Mouse (Mus musculus): Measurements from ENCODE around the gene Tmem182. TPM values are rescaled to one million over a fixed set of nuclear protein-coding genes. Genes with fewer than 3 reads are reported as not detected.

Gene Tmem182
- polyA plus RNA-seq, 1 experiment from 2014 or later: not detected

DNA sequence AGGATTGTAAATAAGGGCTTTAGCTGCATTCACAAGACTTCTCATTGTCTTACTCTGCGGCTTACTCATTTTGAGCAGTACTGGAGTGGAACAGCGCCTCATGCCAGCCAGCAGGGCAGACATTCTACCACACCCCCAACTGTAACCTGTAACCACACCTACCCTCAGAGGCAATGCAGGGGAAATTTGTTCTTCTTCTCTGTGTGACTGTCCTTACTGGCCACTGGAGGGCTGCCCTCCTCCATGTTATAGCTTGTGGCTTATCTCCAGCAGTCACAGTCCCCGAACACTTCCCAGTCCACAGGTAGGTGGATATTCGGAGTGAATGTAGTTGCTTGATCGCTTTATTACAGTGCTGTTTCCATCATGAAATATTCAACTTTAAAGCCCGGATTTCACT is 59.6 kb downstream of the Tmem182 start:
- Histone ChIP-seq H3K4me3 (ENCODE audit: low read depth, low read length) (no peak overlapping the region), H3K9ac (ENCODE audit: low read length) (no peak overlapping the region), H3K4me1 (replicated peaks; ENCODE audit: control insufficient read depth, insufficient read depth, low read length) (no peaks in the 10 kb centered on the region), H3K36me3 (ENCODE audit: control insufficient read depth, insufficient read depth, low read length) (no peaks in the 10 kb centered on the region), H3K27me3 (ENCODE audit: control insufficient read depth, insufficient read depth, low read length) (no peaks in the 10 kb centered on the region), H3K9me3 (ENCODE audit: control insufficient read depth, low read length) (no peaks in the 10 kb centered on the region), H3K27ac (ENCODE audit: low read depth, low read length) (no peak overlapping the region), H3K4me2 (ENCODE audit: low read depth, low read length, severe bottlenecking) (no peak overlapping the region)
- ATAC-seq (replicated peaks; ENCODE audit: low FRiP score): no peak
- 79% methylated on average over 6 of the region's 6 CpGs for WGBS
- DNase-seq (ENCODE audit: low spot score): no peak

DNA sequence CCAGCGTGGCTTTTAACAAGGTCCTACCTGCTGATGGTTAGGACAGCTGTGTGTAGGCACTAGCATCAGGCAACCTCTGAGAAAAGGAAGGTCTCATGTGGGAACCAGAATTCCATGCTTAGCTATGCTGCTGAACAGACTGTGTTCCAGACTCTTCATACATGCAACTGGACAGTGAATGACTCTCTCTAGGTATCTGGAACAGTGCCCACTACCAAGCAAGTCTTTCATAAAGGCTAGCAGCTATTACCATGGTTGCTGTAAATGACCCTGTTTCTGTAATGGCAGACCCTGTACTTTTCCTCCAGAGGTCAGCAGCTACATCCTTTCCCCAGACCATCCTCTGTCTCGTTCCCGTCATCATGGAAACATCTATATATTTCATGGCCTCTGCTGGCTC is 61.7 kb downstream of the Tmem182 start:
- Histone ChIP-seq H3K27me3 (ENCODE audit: control insufficient read depth, insufficient read depth, low read length) (no peaks in the 10 kb centered on the region), H3K4me3 (ENCODE audit: low read depth, low read length) (no peak overlapping the region), H3K9me3 (ENCODE audit: control insufficient read depth, low read length) (no peaks in the 10 kb centered on the region), H3K36me3 (ENCODE audit: control insufficient read depth, insufficient read depth, low read length) (no peaks in the 10 kb centered on the region), H3K4me1 (replicated peaks; ENCODE audit: control insufficient read depth, insufficient read depth, low read length) (no peaks in the 10 kb centered on the region), H3K9ac (ENCODE audit: low read length) (no peak overlapping the region), H3K4me2 (ENCODE audit: low read depth, low read length, severe bottlenecking) (no peak overlapping the region), H3K27ac (ENCODE audit: low read depth, low read length) (no peak overlapping the region)
- 86% methylated on average over 3 of the region's 3 CpGs for WGBS
- ATAC-seq (replicated peaks; ENCODE audit: low FRiP score) (no peak), DNase-seq (ENCODE audit: low spot score) (no peak)

- H3K36me3 ChIP-seq (ENCODE audit: control insufficient read depth, insufficient read depth, low read length): no peaks in the 10 kb centered on the region
- DNase-seq (ENCODE audit: low spot score) (no peak), ATAC-seq (replicated peaks; ENCODE audit: low FRiP score) (no peak)
- no peak overlapping the region for H3K4me2 ChIP-seq (ENCODE audit: low read depth, low read length, severe bottlenecking)
- 85% methylated on average over 2 of the region's 2 CpGs for WGBS
- no peaks in the 10 kb centered on the region for H3K27me3 ChIP-seq (ENCODE audit: control insufficient read depth, insufficient read depth, low read length)
- no peak overlapping the region for H3K27ac ChIP-seq (ENCODE audit: low read depth, low read length)
- no peak overlapping the region for H3K4me3 ChIP-seq (ENCODE audit: low read depth, low read length)
- no peak overlapping the region for H3K9ac ChIP-seq (ENCODE audit: low read length)
- H3K9me3 ChIP-seq (ENCODE audit: control insufficient read depth, low read length): no peaks in the 10 kb centered on the region
- H3K4me1 ChIP-seq (replicated peaks; ENCODE audit: control insufficient read depth, insufficient read depth, low read length): no peaks in the 10 kb centered on the region
Observed at GRCm38 (mm10) chr1:40867651-40868050, 62.2 kb downstream of the Tmem182 start.

DNA sequence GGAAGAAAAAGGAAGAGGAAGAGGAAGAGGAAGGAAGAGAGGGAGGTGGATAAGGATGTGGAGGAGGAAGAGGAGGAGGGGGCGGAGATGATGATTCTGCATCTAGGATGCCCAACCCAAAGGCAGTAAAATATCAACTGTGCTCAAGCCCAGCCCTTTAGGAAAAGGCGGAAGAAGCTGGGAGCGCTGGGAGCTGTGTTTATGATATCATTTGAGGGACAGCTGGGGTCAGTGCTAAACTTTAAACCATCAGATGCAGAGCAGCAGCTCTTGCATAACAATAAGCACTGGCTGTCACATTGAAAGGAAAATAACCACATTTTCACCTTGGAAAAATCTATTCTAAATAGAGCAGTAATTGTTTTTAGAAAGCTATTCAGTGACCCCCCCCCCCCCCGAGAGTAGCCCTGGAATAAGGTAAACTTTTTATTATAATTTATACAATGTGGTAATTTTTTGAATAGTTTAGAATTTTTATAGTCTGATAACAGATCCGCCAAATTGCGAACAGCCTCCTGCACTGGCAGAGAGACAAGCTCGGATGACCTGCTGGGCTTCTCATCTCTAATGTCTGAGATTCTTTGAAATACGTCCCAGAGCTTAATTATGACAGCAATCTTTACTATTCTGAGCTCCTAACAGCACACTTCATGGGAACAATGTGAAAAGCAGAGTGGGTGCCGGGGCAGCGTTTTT is 68.5 kb downstream of the Tmem182 start:
- ATAC-seq (replicated peaks; ENCODE audit: low FRiP score) (no peak), DNase-seq (ENCODE audit: low spot score) (no peak)
- no peak overlapping the region for H3K4me2 ChIP-seq (ENCODE audit: low read depth, low read length, severe bottlenecking)
- H3K27ac ChIP-seq (ENCODE audit: low read depth, low read length): no peak overlapping the region
- no peaks in the 10 kb centered on the region for H3K4me1 ChIP-seq (replicated peaks; ENCODE audit: control insufficient read depth, insufficient read depth, low read length)
- H3K36me3 ChIP-seq (ENCODE audit: control insufficient read depth, insufficient read depth, low read length): no peaks in the 10 kb centered on the region
- H3K4me3 ChIP-seq (ENCODE audit: low read depth, low read length): no peak overlapping the region
- no peaks in the 10 kb centered on the region for H3K9me3 ChIP-seq (ENCODE audit: control insufficient read depth, low read length)
- H3K27me3 ChIP-seq (ENCODE audit: control insufficient read depth, insufficient read depth, low read length): no peaks in the 10 kb centered on the region
- WGBS: 71% methylated on average over 10 of the region's 10 CpGs
- H3K9ac ChIP-seq (ENCODE audit: low read length): no peak overlapping the region

DNA sequence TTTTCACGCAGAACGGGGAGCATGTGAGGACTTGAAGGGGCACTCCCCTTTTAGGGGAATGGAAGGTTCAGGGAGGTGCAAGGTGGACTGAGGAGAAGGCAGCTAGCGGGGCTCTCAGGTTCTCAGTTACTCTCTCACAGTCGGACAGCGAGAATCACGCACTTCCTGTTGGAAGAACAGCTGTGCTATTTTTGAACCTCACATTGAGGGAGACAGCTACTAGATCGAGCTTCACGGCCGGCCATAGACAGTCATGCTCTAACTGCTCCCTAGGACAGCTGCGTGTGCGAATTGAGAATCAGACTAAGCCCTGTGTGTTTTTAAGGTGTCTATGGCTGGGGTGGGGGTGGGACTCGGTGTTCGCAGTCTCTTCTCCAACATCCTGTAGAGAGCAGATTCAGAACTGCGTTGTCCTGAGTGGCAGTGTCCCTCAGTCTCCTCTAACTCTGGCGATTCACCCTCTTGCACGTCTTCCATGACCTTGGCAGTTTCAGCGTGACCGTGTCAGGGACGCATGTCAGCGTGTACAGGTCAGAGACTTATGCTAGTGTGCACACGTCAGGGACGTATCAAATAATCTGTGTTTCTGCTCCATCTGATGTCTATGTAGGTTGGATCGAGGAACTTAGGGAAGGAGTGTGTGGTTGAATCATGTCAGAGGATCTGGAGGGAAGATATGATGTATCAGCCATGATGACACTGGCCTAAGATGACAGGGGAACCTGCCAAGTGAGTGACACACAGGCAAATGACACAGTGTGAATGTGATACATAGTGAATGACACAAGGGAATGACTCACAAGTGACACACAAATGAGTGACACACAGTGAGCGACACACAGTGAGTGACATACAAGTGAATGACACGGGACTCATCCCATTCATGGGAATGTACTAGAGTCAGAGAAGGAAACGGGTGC is 69.3 kb downstream of the Tmem182 start:
- H3K4me1 ChIP-seq (replicated peaks; ENCODE audit: control insufficient read depth, insufficient read depth, low read length): no peaks in the 10 kb centered on the region
- ATAC-seq (replicated peaks; ENCODE audit: low FRiP score): no peak
- 87% methylated on average over 26 of the region's 26 CpGs for WGBS
- no peak overlapping the region for H3K4me3 ChIP-seq (ENCODE audit: low read depth, low read length)
- no peak overlapping the region for H3K9ac ChIP-seq (ENCODE audit: low read length)
- no peaks in the 10 kb centered on the region for H3K27me3 ChIP-seq (ENCODE audit: control insufficient read depth, insufficient read depth, low read length)
- DNase-seq (ENCODE audit: low spot score): no peak
- H3K36me3 ChIP-seq (ENCODE audit: control insufficient read depth, insufficient read depth, low read length): no peaks in the 10 kb centered on the region
- no peaks in the 10 kb centered on the region for H3K9me3 ChIP-seq (ENCODE audit: control insufficient read depth, low read length)
- H3K4me2 ChIP-seq (ENCODE audit: low read depth, low read length, severe bottlenecking): no peak overlapping the region
- H3K27ac ChIP-seq (ENCODE audit: low read depth, low read length): no peak overlapping the region

DNA sequence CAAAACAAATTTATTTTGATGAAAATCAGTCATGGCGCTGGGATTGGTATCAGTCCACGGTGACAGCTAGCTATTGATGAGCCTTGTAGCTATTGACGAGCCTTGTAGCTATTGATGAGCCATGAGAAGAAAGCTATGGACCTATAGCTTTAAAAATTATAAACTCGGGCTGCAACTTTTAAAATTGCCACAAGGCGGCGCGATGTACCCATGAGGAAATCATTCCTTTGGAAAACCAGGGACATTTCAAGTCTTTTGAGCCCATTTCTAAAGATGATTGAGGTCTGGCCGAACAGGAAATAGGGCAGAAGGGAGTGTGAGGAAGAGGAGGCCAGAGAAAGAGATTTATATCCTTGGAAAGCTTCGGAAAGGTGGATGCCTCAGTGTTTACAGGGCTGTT is 73.7 kb downstream of the Tmem182 start:
- DNase-seq (ENCODE audit: low spot score): peak; percentile 75
- ATAC-seq (replicated peaks; ENCODE audit: low FRiP score): no peak
- no peaks in the 10 kb centered on the region for H3K27me3 ChIP-seq (ENCODE audit: control insufficient read depth, insufficient read depth, low read length)
- H3K4me1 ChIP-seq (replicated peaks; ENCODE audit: control insufficient read depth, insufficient read depth, low read length): no peaks in the 10 kb centered on the region
- H3K27ac ChIP-seq (ENCODE audit: low read depth, low read length): no peak overlapping the region
- no peak overlapping the region for H3K4me2 ChIP-seq (ENCODE audit: low read depth, low read length, severe bottlenecking)
- H3K9ac ChIP-seq (ENCODE audit: low read length): peak overlapping the region; percentile 27; the same call in 1 of the 2 replicates
- H3K36me3 ChIP-seq (ENCODE audit: control insufficient read depth, insufficient read depth, low read length): no peaks in the 10 kb centered on the region
- WGBS: 16% methylated on average over 9 of the region's 9 CpGs
- H3K9me3 ChIP-seq (ENCODE audit: control insufficient read depth, low read length): no peaks in the 10 kb centered on the region
- no peak overlapping the region for H3K4me3 ChIP-seq (ENCODE audit: low read depth, low read length)

- DNase-seq (ENCODE audit: low spot score) (no peak), ATAC-seq (replicated peaks; ENCODE audit: low FRiP score) (no peak)
- Histone ChIP-seq H3K4me1 (replicated peaks; ENCODE audit: control insufficient read depth, insufficient read depth, low read length) (no peaks in the 10 kb centered on the region), H3K9ac (ENCODE audit: low read length) (peak overlapping the region; percentile 27; the same call in 1 of the 2 replicates), H3K4me2 (ENCODE audit: low read depth, low read length, severe bottlenecking) (no peak overlapping the region), H3K27ac (ENCODE audit: low read depth, low read length) (no peak overlapping the region), H3K27me3 (ENCODE audit: control insufficient read depth, insufficient read depth, low read length) (no peaks in the 10 kb centered on the region), H3K4me3 (ENCODE audit: low read depth, low read length) (no peak overlapping the region), H3K36me3 (ENCODE audit: control insufficient read depth, insufficient read depth, low read length) (no peaks in the 10 kb centered on the region), H3K9me3 (ENCODE audit: control insufficient read depth, low read length) (no peaks in the 10 kb centered on the region)
- 76% methylated on average over 6 of the region's 6 CpGs for WGBS
Observed at GRCm38 (mm10) chr1:40879526-40879925, 74.1 kb downstream of the Tmem182 start.

- H3K9ac ChIP-seq (ENCODE audit: low read length): no peak overlapping the region
- no peaks in the 10 kb centered on the region for H3K9me3 ChIP-seq (ENCODE audit: control insufficient read depth, low read length)
- H3K36me3 ChIP-seq (ENCODE audit: control insufficient read depth, insufficient read depth, low read length): no peaks in the 10 kb centered on the region
- H3K4me3 ChIP-seq (ENCODE audit: low read depth, low read length): no peak overlapping the region
- H3K4me2 ChIP-seq (ENCODE audit: low read depth, low read length, severe bottlenecking): no peak overlapping the region
- H3K27me3 ChIP-seq (ENCODE audit: control insufficient read depth, insufficient read depth, low read length): no peaks in the 10 kb centered on the region
- DNase-seq (ENCODE audit: low spot score) (no peak), ATAC-seq (replicated peaks; ENCODE audit: low FRiP score) (no peak)
- no peaks in the 10 kb centered on the region for H3K4me1 ChIP-seq (replicated peaks; ENCODE audit: control insufficient read depth, insufficient read depth, low read length)
- H3K27ac ChIP-seq (ENCODE audit: low read depth, low read length): no peak overlapping the region
- 56% methylated on average over 2 of the region's 2 CpGs for WGBS
Observed at GRCm38 (mm10) chr1:40880527-40880926, 75.1 kb downstream of the Tmem182 start.
